Mouse (Mus musculus) kidney, adult 8-10 months (tissue): ENCODE measurements around the gene Myoz1.
"Not testable (repeated sequence)": the region's sequence is repeated elsewhere in the genome, so short reads cannot be mapped to it uniquely, and the experiment has no call there.

Experiments
- DNase-seq, 2 experiments: peaks; one replicate each; pipeline ENCODE4 v3.0.0; 2022

Myoz1 gene

DNA sequence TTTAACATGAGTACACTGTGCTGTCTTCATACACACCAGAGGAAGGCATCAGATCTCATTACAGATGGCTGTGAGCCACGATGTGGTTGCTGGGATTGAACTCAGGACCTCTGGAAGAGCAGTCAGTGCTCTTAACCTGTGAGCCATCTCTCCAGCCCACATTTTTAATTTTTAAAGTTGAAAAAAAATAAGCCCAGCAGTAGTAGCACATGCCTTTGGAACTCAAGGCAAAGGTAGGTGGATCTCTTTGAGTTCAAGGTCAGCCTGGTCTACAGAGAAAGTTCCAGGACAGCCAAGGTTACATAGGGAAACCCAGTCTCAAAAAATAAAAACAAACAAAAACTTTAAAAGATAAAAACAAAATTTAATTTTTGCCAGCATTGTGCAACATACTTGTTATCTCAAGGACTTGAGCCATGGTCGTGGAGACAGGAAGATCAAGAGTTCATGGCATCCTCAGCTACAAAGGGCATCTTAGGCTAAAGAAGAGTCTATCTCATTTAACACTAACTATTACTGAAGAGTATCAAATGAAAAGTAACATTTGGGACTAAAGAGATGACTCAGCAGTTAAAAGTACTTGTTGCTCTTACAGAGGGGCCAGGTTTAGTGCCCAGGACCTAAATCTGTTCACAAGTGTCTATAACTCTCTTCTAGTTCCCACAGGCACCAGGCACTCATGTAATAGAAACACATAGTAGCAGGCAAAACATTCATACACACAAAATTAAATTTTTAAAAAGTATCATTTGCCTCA is 18.3 kb downstream of the Myoz1 start:
- no peak for DNase-seq

DNA sequence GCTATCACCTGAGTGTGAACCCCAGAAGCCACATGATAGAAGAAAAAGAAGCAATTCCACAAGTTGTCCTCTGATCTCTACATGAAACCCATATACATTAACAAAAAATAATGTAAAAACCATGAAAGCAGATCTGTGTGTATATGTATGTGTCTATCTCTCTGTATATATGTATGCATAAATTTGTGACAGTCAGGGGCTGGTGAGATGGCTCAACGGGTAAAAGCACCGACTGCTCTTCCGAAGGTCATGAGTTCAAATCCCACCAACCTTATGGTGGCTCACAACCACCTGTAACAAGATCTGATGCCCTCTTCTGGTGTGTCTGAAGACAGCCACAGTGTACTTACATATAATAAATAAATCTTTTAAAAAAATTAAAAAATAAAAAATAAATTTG is 19.4 kb downstream of the Myoz1 start:
- not testable (repeated sequence) for DNase-seq

DNA sequence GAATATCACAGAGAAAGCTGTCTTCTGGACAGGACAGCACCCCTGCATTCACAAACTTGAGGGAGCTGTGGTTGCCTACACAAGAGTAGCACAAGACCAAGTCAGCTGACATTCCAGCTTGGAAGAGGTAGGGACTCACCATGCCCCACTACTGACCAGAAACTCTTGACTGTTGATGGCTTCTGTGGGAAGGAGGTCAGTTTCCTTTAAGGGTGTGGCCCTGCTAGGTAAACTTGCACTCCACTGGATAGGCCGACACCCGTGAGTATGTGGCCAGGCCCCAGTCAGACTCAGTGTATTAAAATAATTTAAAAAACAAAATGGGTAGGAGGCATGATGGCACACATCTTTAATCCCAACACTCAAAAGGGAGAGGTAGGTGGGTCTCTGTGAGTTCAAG is 20.8 kb downstream of the Myoz1 start:
- DNase-seq: no peak

DNA sequence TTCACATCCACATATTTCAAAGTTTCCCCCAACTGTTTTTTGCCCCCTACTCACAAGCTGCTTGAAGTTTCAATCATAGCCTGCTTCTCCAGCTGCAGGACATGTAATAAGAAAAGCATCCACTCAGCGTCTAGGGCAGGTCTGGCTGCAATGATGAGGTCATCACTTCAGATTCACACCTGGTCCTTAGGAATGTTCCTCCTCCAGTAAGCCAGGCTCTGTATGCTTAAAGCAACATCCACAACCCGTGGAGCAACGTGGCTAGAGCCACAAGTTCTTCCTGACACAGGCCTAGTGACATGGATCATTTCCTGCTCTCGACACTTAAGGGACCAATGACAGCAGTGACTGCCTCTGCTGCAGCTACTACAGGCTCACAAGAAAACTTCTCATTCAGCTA is 25.1 kb downstream of the Myoz1 start:
- DNase-seq: no peak

DNA sequence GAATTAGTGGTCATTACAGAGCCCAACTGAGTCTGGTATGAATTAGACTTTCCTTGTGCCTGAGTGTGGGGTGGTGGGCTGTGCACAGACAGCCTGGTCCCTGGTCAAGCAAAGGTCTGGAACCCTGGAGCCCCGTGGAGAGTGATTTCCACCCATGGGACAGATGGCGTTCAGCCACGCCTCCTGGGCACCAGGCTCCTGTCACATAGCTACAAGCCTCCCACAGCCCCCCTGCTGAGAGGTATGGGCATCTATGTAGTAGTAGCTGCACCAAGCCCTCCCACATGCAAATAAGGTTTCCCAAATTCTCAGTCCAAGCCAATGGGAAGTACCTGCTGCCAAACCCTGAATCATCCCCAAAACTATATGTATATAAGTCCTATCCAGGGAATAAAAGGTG is 29.4 kb downstream of the Myoz1 start:
- no peak for DNase-seq

DNA sequence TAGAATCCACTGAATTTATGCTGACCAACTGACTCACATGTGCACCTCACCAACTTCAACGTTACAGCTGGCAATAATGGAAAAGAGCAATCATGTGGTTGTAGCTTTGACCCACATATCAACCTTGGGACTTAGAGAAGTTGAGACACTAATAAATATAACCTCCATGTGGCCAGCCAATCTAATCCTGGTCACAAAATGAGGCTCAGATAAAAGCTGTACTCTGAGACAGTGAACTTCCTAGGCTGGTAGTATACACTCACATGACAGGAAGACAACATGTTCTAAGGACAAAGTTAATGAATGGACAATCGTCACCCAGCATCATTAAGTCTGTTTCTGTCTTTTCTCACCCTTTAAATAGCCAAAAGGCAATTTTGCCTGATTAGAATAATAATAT is 29.9 kb downstream of the Myoz1 start:
- no peak for DNase-seq

DNA sequence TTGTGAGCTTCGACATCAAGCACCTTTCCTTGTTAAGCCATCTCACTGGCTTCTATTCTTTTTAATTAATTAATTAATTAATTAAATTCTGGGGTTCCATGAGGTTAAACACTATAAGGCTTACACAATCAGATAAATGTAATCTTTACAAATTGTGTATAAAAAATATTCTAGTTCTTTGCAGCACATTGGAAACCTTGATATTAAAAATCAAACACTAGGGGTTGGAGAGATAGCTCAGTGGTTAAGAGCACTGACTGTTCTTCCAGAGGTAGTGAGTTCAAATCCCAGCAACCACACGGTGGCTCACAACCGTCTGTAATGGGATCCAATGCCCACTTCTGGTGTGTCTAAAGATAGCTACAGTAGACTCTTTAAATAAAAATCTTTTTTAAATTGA is 33.4 kb downstream of the Myoz1 start:
- no peak for DNase-seq

DNA sequence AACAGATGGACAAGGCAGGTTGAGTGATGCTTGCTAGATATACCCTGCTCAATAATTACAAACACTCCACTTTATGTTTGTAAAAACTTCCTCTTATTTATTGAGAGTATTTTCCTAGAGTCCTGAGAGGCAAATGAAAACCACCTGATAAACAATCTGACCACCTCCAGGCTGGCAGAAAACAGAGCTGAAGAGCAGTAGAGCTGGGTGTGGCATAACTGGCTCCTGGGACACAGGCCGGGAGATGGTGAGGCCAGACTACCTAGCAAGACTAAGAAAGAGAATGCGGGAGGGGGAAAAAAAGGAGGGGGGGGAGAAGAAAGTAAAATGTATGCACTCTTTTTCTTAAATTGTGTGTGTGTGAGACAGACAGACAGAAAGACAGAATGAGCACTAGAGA is 33.9 kb downstream of the Myoz1 start:
- no peak for DNase-seq

DNA sequence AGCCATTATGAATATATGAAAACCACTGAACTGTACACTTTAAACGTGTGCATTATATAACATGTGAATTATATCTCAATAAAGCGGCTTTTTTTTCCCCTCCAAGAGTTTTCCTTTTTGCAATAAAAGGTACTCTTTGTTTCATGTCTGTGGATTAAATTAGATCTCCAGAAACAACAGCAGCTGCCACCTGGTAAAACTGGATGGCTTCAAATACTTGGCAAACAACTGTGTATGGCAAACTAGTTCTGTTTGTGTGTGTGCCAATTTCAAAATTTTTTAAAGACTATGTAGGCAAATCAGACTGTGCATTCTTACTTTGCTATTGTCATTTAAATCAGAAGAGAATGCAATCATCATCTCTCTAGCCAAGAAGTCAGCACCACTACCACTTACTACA is 34.4 kb downstream of the Myoz1 start:
- no peak for DNase-seq

DNA sequence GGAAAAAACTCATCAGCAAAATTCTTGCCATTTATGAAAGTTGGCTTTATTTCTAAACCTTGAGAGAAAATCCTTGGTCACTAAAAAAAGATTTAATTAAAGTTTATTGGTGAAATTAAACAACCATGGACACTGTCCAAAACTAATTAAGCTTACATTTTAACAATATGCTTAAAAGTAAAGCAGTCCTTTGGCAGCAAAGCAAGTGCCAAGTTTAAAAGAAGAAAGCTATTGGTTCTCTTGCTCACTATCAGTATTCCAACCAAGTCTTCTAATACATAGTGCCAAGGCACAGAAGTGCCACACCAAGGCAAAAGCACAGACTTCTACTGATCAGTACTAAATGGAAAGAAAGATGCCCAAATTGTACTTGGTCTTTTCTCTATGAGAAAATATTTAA is 37.2 kb downstream of the Myoz1 start:
- no peak for DNase-seq

DNA sequence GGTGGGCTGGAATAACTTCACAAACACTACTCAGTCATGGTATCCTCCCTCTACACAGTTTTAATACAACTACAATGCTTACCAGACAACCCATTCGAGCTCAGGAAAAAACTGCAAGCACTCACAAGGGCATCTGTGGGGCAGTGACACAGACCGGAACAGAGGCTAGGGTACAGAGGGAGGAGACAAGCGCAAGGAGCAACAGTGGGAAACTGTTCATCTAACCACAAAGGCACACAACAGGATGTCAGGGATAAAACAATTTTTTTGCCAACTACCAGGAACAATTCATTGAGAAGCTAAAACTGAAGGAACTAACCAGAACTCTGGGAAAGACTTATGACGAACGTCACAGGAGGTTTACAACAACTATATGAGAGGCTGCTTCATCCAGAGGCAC is 38.1 kb downstream of the Myoz1 start:
- peak; percentile 39 to 41 for DNase-seq

DNA sequence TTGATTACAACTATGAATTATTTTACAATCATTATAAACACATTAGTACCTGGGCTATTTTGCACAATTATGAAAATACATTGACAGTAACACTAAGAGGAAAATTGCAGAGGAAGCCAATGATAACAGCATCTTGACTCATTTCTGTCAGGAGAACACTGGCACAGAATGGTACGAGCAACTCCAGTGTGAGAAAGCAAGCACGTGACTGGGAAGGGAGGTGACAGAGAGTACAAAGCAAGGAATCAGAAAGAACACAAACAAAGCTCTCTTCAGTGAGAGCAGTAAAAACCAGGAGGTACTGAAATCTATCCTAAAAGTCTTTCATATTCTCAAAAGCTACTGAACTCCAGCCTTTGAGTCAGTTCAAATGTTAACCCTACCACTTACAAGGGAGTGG is 39.9 kb downstream of the Myoz1 start:
- DNase-seq: no peak

DNA sequence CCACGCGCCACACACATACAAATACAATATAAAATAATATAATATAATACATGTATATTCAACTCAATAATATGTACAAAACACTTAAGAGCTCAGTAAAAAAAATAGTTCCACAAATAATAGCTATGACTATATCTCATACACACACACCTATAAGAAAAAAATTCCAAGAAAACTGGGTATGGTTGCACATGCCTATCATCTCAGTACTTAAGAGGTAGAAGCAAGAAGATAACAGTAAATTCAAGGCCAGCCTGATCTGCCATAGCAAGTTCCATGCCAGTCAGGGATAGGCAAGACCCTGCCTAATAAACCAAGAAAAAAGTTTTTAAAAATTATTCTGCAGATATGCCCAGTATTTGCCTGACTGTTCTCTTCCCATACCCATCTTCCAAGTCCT is 41.3 kb downstream of the Myoz1 start:
- DNase-seq: no peak

DNA sequence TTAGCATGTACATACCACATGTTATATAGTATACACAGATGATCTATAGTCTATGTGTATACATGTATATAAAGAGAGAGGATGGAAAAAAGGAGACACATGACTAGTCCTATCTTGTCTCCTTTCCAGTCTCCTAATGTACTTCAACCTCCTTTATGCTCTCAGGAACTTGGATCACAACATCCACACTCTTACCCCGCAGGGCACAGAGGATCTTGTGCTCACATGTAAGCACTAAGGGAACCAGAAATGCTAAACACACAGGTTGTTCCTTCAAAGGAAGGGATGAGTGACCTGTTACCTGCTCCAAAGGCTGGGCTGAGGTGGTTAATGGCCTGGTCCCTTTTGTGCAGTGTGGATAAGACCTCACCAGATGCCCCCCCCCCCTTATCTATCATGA is 43.5 kb downstream of the Myoz1 start:
- no peak for DNase-seq

DNA sequence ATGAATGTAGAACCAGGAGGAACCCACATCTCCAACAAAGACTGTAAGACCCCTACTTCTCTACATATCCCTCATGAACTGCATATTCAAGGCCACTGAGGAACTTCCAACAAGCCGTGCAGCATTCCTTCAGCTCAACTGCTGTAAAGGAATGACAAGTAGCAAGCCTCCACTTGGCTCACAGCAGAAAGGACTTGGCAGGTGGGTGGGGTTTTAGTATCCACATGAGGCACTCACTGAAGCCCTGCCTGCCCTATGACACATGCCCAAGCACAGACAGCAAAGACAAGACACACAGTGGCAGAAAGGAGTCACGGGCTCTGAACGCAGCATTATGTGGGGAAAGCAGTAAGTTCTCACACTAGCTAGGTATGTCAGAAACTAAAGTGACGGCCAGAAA is 46.2 kb downstream of the Myoz1 start:
- peak; percentile 60 to 83 for DNase-seq

DNA sequence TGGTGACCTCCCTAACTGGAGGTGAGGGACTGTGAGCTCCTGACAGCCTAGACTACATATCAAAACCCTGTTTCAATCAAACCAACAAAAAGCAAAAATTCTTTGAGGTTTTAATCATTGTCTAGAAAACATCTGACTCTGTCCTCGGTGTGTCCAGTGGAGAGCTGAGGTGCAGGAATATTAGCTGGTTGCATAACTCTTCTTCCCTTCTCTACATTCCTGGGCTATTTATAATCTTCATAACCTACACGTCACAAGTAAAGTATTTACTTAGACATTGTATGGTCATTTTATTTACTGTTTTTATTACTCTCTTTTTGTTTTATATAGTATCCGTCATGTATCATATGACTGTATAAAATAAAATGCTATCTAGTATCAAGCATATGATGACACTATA is 46.8 kb downstream of the Myoz1 start:
- no peak for DNase-seq

DNA sequence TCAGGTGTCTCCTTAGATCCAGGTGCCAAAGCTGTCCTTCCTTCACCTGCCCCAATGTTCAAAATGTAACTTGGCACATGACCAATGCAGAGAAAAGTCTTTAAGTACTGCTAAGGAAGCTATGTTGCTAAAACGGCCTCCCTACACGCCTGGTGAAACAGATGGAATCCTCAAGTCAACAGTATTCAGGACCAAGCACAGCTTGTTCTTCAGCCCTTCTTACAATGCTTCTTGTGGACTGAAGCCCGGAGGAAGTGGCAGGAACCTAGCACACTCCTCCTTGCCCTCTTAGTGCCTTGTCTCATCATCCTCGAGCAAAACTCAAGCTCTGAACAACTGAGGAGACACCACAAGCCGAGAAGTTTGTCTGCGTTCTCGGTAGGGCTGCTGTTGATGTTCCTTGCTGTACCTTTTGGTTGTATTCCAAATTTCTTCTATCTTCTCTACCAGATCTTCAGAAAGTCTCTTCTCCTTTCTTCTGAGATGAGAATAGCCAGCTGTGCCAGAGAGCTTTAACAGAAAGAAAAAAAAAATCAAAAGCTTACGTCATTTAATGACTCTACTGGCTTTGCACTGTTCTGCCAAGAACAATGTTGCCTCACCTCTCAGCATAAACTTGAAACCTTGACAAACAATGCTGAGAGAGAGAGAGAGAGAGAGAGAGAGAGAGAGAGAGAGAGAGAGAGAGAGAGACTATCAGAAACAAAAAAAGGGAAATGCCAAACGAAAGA is 48.8 kb downstream of the Myoz1 start:
- peak; percentile 31 to 50 for DNase-seq

DNA sequence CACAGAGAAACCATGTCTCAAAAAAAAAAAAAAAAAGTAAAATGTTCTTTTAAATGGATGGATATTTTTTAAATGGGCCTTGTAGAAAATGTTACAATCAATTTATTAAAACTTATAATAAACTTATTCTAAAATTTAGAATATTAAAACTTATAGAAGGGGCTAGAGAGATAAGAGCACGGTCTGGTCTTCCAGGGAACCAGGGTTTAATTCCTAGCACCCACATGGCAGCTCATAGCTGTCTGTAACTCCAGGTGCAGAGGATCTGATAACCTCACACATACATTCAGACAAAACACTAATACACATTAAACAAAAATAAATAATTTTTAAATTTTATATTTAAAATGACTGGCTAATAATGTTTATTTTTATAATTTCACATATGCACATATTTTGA is 55.1 kb downstream of the Myoz1 start:
- DNase-seq: no peak

DNA sequence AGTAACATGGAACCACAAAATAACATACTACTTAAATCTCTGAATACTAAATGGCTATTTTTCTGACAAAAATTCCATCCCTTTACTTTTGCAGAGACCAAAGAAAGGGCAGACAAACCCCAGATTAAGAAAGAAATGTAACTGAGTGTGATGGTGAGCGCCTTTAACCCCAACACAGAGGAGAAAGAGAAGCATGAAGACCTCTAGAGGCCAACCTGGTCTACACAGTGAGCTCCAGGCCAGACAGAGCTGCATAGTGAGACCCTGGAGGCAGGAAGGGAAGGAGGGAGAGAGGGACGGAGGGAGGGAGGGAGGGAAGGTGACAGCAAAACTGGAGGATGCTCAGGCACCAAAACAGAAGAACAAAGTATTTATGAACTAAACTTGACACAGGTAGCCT is 56.1 kb downstream of the Myoz1 start:
- no peak for DNase-seq

DNA sequence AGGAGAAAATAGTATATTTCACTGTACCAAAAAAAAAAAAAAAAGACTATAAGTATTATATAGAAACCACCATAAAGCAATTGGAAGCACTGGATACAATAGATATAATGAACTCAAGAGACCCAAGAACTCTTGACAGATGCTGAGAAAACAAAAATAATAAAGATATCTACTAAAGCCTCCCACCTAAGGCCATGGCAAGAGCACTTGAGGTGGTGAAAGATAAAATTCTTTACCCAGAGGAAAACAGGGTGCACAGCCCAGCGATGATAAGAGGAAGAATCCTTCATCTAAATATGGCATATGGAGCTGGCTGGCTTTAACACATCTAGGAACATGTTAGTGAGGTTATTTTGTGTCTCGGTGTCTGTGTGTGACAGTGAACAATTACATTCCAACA is 56.8 kb downstream of the Myoz1 start:
- no peak for DNase-seq
